Mouse (Mus musculus) hindbrain, embryonic 13.5 days (tissue): ENCODE measurements around the gene Mok. TPM values are rescaled to one million over a fixed set of nuclear protein-coding genes. Genes with fewer than 3 reads are reported as not detected.

Experiments
- ATAC-seq: fragments of 200-750 bp; cut with Nextera tagmentation; 2 replicates; pipeline ENCODE4 v1.8.0; 2017; ENCODE audit warnings: moderate TSS enrichment; ENCODE audit not compliant: low FRiP score
- H3K27ac ChIP-seq: fragments of 300-500 bp; sonication (generic); 2 replicates; pipeline ENCODE4 v1.5.1; 2015; ENCODE audit warnings: inconsistent platforms, mild to moderate bottlenecking, moderate library complexity
- H3K27me3 ChIP-seq: fragments of 300-500 bp; sonication (generic); 2 replicates; pipeline ENCODE4 v1.6.1; 2015; ENCODE audit warnings: mild to moderate bottlenecking, inconsistent platforms
- H3K36me3 ChIP-seq: fragments of 300-500 bp; sonication (generic); 2 replicates; pipeline ENCODE4 v1.6.1; 2015; ENCODE audit warnings: mild to moderate bottlenecking, inconsistent platforms
- H3K4me1 ChIP-seq: fragments of 300-500 bp; sonication (generic); replicated peaks from 2 replicates; pipeline ENCODE4 v1.6.1; 2015; ENCODE audit warnings: inconsistent platforms
- H3K4me2 ChIP-seq: fragments of 300-500 bp; sonication (generic); 2 replicates; pipeline ENCODE4 v1.6.1; 2015; ENCODE audit warnings: inconsistent platforms, mild to moderate bottlenecking, moderate library complexity
- H3K4me3 ChIP-seq: fragments of 300-500 bp; sonication (generic); 2 replicates; pipeline ENCODE4 v1.5.1; 2015; ENCODE audit warnings: mild to moderate bottlenecking, inconsistent platforms
- H3K9ac ChIP-seq: fragments of 300-500 bp; sonication (generic); 2 replicates; pipeline ENCODE4 v1.6.1; 2015; ENCODE audit warnings: mild to moderate bottlenecking, inconsistent platforms
- H3K9me3 ChIP-seq: fragments of 300-500 bp; sonication (generic); 2 replicates; pipeline ENCODE4 v1.6.1; 2016; ENCODE audit warnings: inconsistent platforms
- WGBS: fragments of 180-500 bp; shearing (Covaris S2); methylation state at CpG from one replicate; pipeline ENCODE4 v1.1.7; 2015; 5-methylcytosine and 5-hydroxymethylcytosine counted together
- polyA plus RNA-seq: library from polyadenylated mRNA; unstranded; fragments of >200 nt; fragmentation: Nextera tagmentation; extraction: Ambion mirVana; gene quantifications from 2 replicates; pipeline ENCODE4 v1.2.1, GENCODE M21; 2015

Mok gene
- polyA plus RNA-seq, 1 experiment from 2014 or later, result 13.4 TPM

DNA sequence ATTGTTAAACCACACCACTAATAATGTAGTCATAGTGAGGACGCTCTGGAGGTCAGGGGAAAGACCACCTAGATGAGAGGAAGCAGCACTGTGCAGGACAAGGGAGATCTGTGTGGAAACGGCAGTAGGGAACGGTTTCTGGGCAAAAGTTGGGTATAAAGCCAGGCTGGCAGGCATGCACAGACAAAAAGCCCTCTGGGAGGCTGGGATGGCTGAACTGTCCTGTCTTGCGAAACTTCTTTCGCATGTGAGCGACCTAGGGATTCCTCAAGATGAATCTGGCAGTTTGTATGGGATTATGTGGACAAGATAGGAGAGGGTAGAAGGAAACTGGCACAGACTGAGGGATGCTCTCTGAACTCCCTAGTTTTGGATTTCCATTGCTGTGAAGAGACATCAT lies 68.8 kb downstream of the Mok start:
- H3K27ac ChIP-seq, result no peak overlapping the region
- H3K4me1 ChIP-seq, result peaks cover 33% of the 10 kb centered on the region
- H3K27me3 ChIP-seq, result no peaks in the 10 kb centered on the region
- no peaks in the 10 kb centered on the region for H3K9me3 ChIP-seq
- H3K4me3 ChIP-seq, result no peak overlapping the region
- 95% methylated on average over 6 of the region's 6 CpGs for WGBS
- no peak overlapping the region for H3K9ac ChIP-seq
- ATAC-seq, result no peak
- no peak overlapping the region for H3K4me2 ChIP-seq
- H3K36me3 ChIP-seq, result no peaks in the 10 kb centered on the region

DNA sequence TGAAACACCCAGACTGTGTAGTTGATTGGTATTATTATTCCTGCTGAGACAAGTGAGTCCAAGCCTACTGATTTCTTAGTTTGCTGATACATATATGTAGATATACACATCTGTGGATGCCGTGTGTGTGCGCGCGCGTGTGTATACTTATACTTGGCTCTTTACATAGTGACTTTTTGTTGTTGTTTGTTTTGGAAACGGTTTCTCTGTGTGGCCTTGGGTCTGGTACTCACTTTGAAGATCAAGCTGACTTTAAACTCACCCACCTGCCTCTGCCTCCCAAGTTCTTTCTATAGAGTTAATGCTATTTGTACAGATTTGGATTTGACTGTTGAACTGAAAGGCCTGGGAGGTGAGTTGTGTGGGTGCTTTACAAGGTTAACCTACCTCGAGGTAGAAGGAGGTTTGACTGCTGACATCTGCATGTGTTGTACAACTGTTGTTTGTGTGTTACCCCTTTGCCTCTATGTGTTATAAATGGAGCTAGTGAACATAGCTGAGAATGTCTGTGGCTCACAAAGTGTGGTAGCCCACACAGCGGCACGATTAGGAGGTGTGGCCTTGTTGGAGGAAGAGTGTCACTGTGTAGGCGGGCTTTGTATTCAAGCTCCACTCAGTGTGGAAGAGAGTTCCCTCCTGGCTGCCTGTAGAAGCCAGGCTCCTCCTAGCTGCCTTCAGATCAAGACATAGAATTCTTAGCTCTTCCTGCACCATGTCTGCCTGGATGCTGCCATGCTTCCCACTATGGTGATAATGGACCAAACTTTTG lies 70.1 kb downstream of the Mok start:
- ATAC-seq, result no peak
- Histone ChIP-seq H3K27me3 (no peaks in the 10 kb centered on the region), H3K27ac (no peak overlapping the region), H3K4me2 (no peak overlapping the region), H3K9me3 (no peaks in the 10 kb centered on the region), H3K9ac (no peak overlapping the region), H3K4me1 (peaks cover 29% of the 10 kb centered on the region), H3K36me3 (no peaks in the 10 kb centered on the region), H3K4me3 (no peak overlapping the region)
- WGBS, result 92% methylated on average over 10 of the region's 10 CpGs

DNA sequence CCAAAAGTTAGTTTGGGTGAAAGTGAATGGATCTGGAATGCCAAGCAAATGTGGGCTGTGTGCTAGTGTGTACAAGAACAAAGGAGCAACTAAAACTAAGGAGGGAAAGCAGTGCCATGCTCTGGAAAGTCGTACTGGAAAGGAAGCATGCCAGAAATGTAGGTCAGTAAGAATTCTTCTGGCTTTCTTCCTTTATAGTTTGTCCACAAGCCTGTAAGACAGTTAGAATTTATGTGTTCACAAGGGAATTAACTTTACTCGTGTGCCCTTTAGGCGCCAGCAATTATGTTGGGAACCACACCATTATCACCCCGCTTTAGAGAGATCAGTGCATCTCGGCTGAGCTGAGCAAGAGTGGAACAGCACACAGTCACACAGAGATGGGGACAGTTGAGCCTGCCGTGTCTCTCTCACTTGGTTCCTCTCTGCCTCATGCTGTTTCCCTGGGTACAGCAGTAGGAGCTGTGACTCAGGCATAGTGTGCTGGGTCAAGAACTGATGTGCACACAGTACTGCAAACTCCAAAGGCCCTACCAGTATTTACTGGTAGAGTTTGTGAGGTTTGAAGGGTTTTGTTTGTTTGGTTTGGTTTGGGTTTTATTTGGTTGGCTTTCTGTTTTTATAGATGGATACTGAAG lies 71.0 kb downstream of the Mok start:
- Histone ChIP-seq H3K27me3 (no peaks in the 10 kb centered on the region), H3K36me3 (no peaks in the 10 kb centered on the region), H3K4me2 (no peak overlapping the region), H3K4me1 (peaks cover 26% of the 10 kb centered on the region), H3K9me3 (no peaks in the 10 kb centered on the region), H3K9ac (no peak overlapping the region), H3K27ac (peak overlapping the region; percentile 40; the same call in 1 of the 2 replicates), H3K4me3 (no peak overlapping the region)
- WGBS, result 71% methylated on average over 6 of the region's 6 CpGs
- ATAC-seq, result no peak

DNA sequence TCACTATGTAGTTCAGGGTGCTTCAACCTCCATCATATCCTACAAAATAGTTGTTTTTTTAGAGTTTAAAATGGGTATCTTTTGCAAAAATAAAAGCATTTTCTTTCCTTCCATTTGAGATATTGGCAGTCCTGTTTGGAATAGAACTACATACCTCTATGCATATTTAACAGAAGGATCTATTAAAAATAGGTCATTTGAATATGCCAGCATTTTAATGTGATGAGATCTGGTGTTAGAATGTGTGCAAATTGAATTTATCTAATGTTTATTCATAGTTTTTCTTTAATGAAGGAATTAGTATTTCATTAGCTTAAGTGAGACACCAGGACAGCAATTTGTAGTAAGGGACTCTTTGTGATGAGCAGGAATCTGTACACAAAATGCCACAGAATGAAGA lies 72.2 kb downstream of the Mok start:
- Histone ChIP-seq H3K4me1 (peaks cover 26% of the 10 kb centered on the region), H3K9ac (no peak overlapping the region), H3K4me2 (no peak overlapping the region), H3K27me3 (no peaks in the 10 kb centered on the region), H3K4me3 (no peak overlapping the region), H3K27ac (0 out of 2 replicates have a peak overlapping the region, but pooled peaks have one; percentile 55), H3K36me3 (no peaks in the 10 kb centered on the region), H3K9me3 (no peaks in the 10 kb centered on the region)
- no peak for ATAC-seq

DNA sequence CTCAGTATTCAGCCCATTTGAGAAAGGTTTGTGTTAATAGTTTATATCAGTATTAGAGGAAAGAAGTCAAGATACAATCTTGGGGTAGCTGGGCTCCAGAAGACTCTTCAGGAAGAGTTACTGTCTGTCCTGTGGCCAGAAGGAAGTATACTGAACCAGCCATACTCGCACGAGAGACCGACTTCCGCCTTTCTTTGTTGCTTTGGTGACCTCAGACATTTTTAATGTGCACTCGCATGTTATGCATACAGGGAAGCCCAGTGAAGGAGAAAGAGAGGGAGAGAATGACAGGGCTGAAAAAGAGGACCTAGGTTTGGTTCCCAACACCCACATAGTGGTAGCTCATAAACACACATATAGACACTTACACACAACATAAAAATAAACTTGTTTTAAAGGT lies 76.2 kb downstream of the Mok start:
- Histone ChIP-seq H3K36me3 (no peaks in the 10 kb centered on the region), H3K9me3 (no peaks in the 10 kb centered on the region), H3K4me3 (no peak overlapping the region), H3K4me1 (peaks cover 28% of the 10 kb centered on the region), H3K4me2 (no peak overlapping the region), H3K9ac (no peak overlapping the region), H3K27ac (no peak overlapping the region), H3K27me3 (no peaks in the 10 kb centered on the region)
- no peak for ATAC-seq
- 87% methylated on average over 5 of the region's 5 CpGs for WGBS

DNA sequence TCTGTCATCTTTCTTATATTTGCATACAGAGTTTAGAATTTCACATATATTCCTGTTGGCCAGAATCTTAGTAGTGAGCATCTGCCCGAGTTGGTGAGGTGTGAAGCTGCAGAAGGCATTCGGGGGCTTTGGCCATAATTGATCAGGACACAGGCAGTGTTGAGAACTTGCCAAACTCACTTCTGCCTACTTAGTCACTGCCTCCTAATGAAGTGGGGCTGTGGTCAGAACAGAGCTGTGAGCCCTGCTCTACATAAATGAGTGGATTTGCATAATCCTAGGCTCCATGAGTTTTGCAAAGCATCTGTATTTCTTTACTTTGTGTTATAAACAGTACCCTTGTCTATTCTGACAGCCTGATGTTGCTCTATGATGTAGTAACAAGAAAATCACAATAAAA lies 78.4 kb downstream of the Mok start:
- H3K4me2 ChIP-seq, result no peak overlapping the region
- no peak for ATAC-seq
- 87% methylated on average over 2 of the region's 2 CpGs for WGBS

DNA sequence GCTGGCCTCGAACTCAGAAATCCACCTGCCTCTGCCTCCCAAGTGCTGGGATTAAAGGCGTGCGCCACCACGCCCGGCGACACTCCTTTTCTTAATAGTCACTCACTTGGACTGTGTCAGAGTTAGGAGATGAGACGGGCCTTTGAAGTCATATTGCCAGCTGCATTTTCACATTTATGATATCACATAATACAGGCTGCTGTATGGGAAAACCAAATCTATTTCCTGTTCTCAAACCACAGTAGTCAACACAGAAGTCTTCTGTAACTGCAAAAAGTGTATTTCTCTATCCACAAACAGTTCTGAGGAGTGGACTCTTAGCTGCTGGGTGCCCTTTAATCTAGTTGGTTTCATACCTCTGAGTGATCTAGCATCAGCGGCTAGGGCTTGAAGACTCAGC lies 81.8 kb downstream of the Mok start:
- peaks cover 8% of the 10 kb centered on the region; the same call in 1 of the 2 replicates for H3K36me3 ChIP-seq
- ATAC-seq, result no peak
- WGBS, result 96% methylated on average over 8 of the region's 8 CpGs

More for the DNA sequence above, 78.4 kb downstream of the Mok start:
- no peaks in the 10 kb centered on the region for H3K9me3 ChIP-seq
- no peaks in the 10 kb centered on the region for H3K27me3 ChIP-seq
- peaks cover 12% of the 10 kb centered on the region for H3K4me1 ChIP-seq
- no peak overlapping the region for H3K4me3 ChIP-seq
- no peak overlapping the region for H3K9ac ChIP-seq
- no peaks in the 10 kb centered on the region for H3K36me3 ChIP-seq
- no peak overlapping the region for H3K27ac ChIP-seq

More for the DNA sequence above, 81.8 kb downstream of the Mok start:
- H3K9ac ChIP-seq, result no peak overlapping the region
- H3K27ac ChIP-seq, result no peak overlapping the region
- H3K4me2 ChIP-seq, result no peak overlapping the region
- no peak overlapping the region for H3K4me3 ChIP-seq
- no peaks in the 10 kb centered on the region for H3K27me3 ChIP-seq
- no peaks in the 10 kb centered on the region for H3K9me3 ChIP-seq
- peaks cover 6% of the 10 kb centered on the region for H3K4me1 ChIP-seq

Other genes with a start within 250 kb of the Mok start
- 82.4 and 86.8 TPM in 2 replicates for gene Dync1h1, start 239.5 kb downstream of the Mok start, polyA plus RNA-seq
- 0.35 and 0.40 TPM in 2 replicates for gene 1700001K19Rik, start 158.3 kb downstream of the Mok start, polyA plus RNA-seq
- gene Hsp90aa1, start 138.2 kb downstream of the Mok start, polyA plus RNA-seq, result 1,449 and 1,487 TPM in 2 replicates
- gene Wdr20, start 103.0 kb downstream of the Mok start, polyA plus RNA-seq, result 26.0 and 26.3 TPM in 2 replicates
- 4.0 and 4.6 TPM in 2 replicates for gene Zfp839, start 9.3 kb upstream of the Mok start, polyA plus RNA-seq
- 67.3 and 67.4 TPM in 2 replicates for gene Cinp, start 48.2 kb upstream of the Mok start, polyA plus RNA-seq
- 6.4 and 7.3 TPM in 2 replicates for gene Tecpr2, start 48.3 kb upstream of the Mok start, polyA plus RNA-seq
- gene Ankrd9, start 138.1 kb upstream of the Mok start, polyA plus RNA-seq, result 6.8 and 7.5 TPM in 2 replicates
- 5.2 and 5.6 TPM in 2 replicates for gene Rcor1, start 198.4 kb upstream of the Mok start, polyA plus RNA-seq